Mouse (Mus musculus) bone marrow macrophage, adult 2 months (primary cell): ENCODE data around the gene Lnx2.

Experiments
- CTCF ChIP-seq: IDR thresholded peaks from 2 replicates; pipeline ENCODE4 v1.5.1; 2012; ENCODE audit warnings: low read depth, mild to moderate bottlenecking, low read length, moderate library complexity
- POLR2A ChIP-seq: IDR thresholded peaks from 2 replicates; pipeline ENCODE4 v1.6.1; 2012; ENCODE audit warnings: mild to moderate bottlenecking, low read depth, low read length, borderline replicate concordance

GRCm38 (mm10) chr5:147098667-147099066 lies 22.3 kb upstream of the Lnx2 start:
- TF ChIP-seq CTCF (no peak), POLR2A (no peak)
